Mouse (Mus musculus) cerebellum, adult 2 months (tissue): ENCODE measurements around the gene 4930404N11Rik.

Experiments used
- CTCF ChIP-seq: fragments of 200-500 bp; IDR thresholded peaks from 2 replicates; pipeline ENCODE4 v1.5.1; 2011; ENCODE audit warnings: low read depth, mild to moderate bottlenecking, control low read depth, low read length, moderate library complexity, borderline replicate concordance; ENCODE audit not compliant: insufficient read depth
- POLR2A ChIP-seq: fragments of 200-500 bp; IDR thresholded peaks from 2 replicates; pipeline ENCODE4 v1.6.1; 2011; ENCODE audit warnings: low read length, control low read depth, borderline replicate concordance; ENCODE audit not compliant: insufficient read depth

DNA sequence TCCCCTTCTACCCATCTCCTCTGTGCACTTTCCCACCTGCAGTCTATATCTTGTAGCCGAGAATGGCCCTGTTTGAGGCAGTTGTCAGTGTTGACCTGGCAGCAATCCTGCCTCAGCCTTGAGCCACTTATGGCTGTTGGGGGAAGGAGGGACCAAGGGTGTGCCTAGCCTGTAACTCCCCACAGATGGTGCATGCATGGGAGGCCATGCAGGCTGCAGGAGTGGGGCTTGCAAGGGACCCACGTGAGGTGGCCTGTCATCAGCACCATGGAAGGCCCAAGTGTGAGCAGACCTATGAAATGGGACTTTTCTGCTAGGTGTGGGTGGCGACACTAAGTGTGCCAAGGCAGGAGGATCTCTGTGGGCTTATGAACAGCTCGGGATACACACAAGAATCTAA lies 543 bp downstream of the 4930404N11Rik start:
- TF ChIP-seq CTCF = no peak
- no peak for TF ChIP-seq POLR2A
